Mouse (Mus musculus): ENCODE results near the gene Uimc1. TPM values are rescaled to one million over a fixed set of nuclear protein-coding genes. Genes with fewer than 3 reads are reported as not detected.

Gene Uimc1
- polyA plus RNA-seq, 1 experiment from 2014 or later, result 24.9 TPM

GRCm38 (mm10) chr13:55019181-55019580, 80.9 kb downstream of the Uimc1 start:
- Histone ChIP-seq H3K9me3 (ENCODE audit: low read length) (no peaks in the 10 kb centered on the region), H3K27ac (ENCODE audit: low read length) (no peak overlapping the region), H3K36me3 (ENCODE audit: insufficient read depth, low read length) (no peaks in the 10 kb centered on the region), H3K4me1 (ENCODE audit: insufficient read depth, low read length) (no peaks in the 10 kb centered on the region), H3K27me3 (ENCODE audit: insufficient read depth, low read length) (no peaks in the 10 kb centered on the region), H3K9ac (replicated peaks; ENCODE audit: low read length) (no peak overlapping the region), H3K4me2 (replicated peaks; ENCODE audit: low read depth, low read length) (no peak overlapping the region), H3K4me3 (ENCODE audit: low read length) (no peak overlapping the region)
- no peak for ATAC-seq (ENCODE audit: low FRiP score, low TSS enrichment)
- 40% methylated on average over 3 of the region's 3 CpGs for WGBS

GRCm38 (mm10) chr13:55018700-55019099, 81.4 kb downstream of the Uimc1 start:
- no peak for ATAC-seq (ENCODE audit: low FRiP score, low TSS enrichment)
- no peaks in the 10 kb centered on the region for H3K27me3 ChIP-seq (ENCODE audit: insufficient read depth, low read length)
- 85% methylated on average over 9 of the region's 9 CpGs for WGBS
- H3K4me2 ChIP-seq (replicated peaks; ENCODE audit: low read depth, low read length), result no peak overlapping the region
- no peak overlapping the region for H3K9ac ChIP-seq (replicated peaks; ENCODE audit: low read length)
- 0 out of 2 replicates have a peak, but pooled peaks cover 2% of the 10 kb centered on the region for H3K4me1 ChIP-seq (ENCODE audit: insufficient read depth, low read length)
- H3K9me3 ChIP-seq (ENCODE audit: low read length), result no peaks in the 10 kb centered on the region
- no peak overlapping the region for H3K27ac ChIP-seq (ENCODE audit: low read length)
- H3K36me3 ChIP-seq (ENCODE audit: insufficient read depth, low read length), result no peaks in the 10 kb centered on the region
- H3K4me3 ChIP-seq (ENCODE audit: low read length), result no peak overlapping the region

- H3K4me3 ChIP-seq (ENCODE audit: low read length), result no peak overlapping the region
- no peaks in the 10 kb centered on the region for H3K9me3 ChIP-seq (ENCODE audit: low read length)
- H3K36me3 ChIP-seq (ENCODE audit: insufficient read depth, low read length), result no peaks in the 10 kb centered on the region
- H3K4me2 ChIP-seq (replicated peaks; ENCODE audit: low read depth, low read length), result no peak overlapping the region
- no peak overlapping the region for H3K27ac ChIP-seq (ENCODE audit: low read length)
- WGBS, result 78% methylated on average over 8 of the region's 8 CpGs
- no peaks in the 10 kb centered on the region for H3K27me3 ChIP-seq (ENCODE audit: insufficient read depth, low read length)
- H3K4me1 ChIP-seq (ENCODE audit: insufficient read depth, low read length), result 0 out of 2 replicates have a peak, but pooled peaks cover 2% of the 10 kb centered on the region
- no peak overlapping the region for H3K9ac ChIP-seq (replicated peaks; ENCODE audit: low read length)
- no peak for ATAC-seq (ENCODE audit: low FRiP score, low TSS enrichment)
Observed at GRCm38 (mm10) chr13:55017898-55018599, 82.1 kb downstream of the Uimc1 start.

GRCm38 (mm10) chr13:55017154-55017897, 82.8 kb downstream of the Uimc1 start:
- H3K4me3 ChIP-seq (ENCODE audit: low read length), result no peak overlapping the region
- no peak overlapping the region for H3K4me2 ChIP-seq (replicated peaks; ENCODE audit: low read depth, low read length)
- 76% methylated on average over 12 of the region's 12 CpGs for WGBS
- H3K4me1 ChIP-seq (ENCODE audit: insufficient read depth, low read length), result 0 out of 2 replicates have a peak, but pooled peaks cover 2% of the 10 kb centered on the region
- H3K9me3 ChIP-seq (ENCODE audit: low read length), result no peaks in the 10 kb centered on the region
- no peak overlapping the region for H3K9ac ChIP-seq (replicated peaks; ENCODE audit: low read length)
- no peaks in the 10 kb centered on the region for H3K27me3 ChIP-seq (ENCODE audit: insufficient read depth, low read length)
- H3K36me3 ChIP-seq (ENCODE audit: insufficient read depth, low read length), result no peaks in the 10 kb centered on the region
- H3K27ac ChIP-seq (ENCODE audit: low read length), result no peak overlapping the region
- ATAC-seq (ENCODE audit: low FRiP score, low TSS enrichment), result no peak

- no peaks in the 10 kb centered on the region for H3K27me3 ChIP-seq (ENCODE audit: insufficient read depth, low read length)
- H3K9me3 ChIP-seq (ENCODE audit: low read length), result no peaks in the 10 kb centered on the region
- H3K4me2 ChIP-seq (replicated peaks; ENCODE audit: low read depth, low read length), result no peak overlapping the region
- H3K4me3 ChIP-seq (ENCODE audit: low read length), result no peak overlapping the region
- 49% methylated on average over 9 of the region's 9 CpGs for WGBS
- no peak for ATAC-seq (ENCODE audit: low FRiP score, low TSS enrichment)
- no peak overlapping the region for H3K9ac ChIP-seq (replicated peaks; ENCODE audit: low read length)
- H3K4me1 ChIP-seq (ENCODE audit: insufficient read depth, low read length), result 0 out of 2 replicates have a peak, but pooled peaks cover 2% of the 10 kb centered on the region
- no peak overlapping the region for H3K27ac ChIP-seq (ENCODE audit: low read length)
- no peaks in the 10 kb centered on the region for H3K36me3 ChIP-seq (ENCODE audit: insufficient read depth, low read length)
Observed at GRCm38 (mm10) chr13:55014451-55014850, 85.6 kb downstream of the Uimc1 start.

GRCm38 (mm10) chr13:55013702-55014344, 86.3 kb downstream of the Uimc1 start:
- H3K9ac ChIP-seq (replicated peaks; ENCODE audit: low read length), result no peak overlapping the region
- 16% methylated on average over 9 of the region's 9 CpGs for WGBS
- H3K4me2 ChIP-seq (replicated peaks; ENCODE audit: low read depth, low read length), result no peak overlapping the region
- H3K9me3 ChIP-seq (ENCODE audit: low read length), result no peaks in the 10 kb centered on the region
- H3K4me3 ChIP-seq (ENCODE audit: low read length), result no peak overlapping the region
- 0 out of 2 replicates have a peak, but pooled peaks cover 2% of the 10 kb centered on the region for H3K4me1 ChIP-seq (ENCODE audit: insufficient read depth, low read length)
- no peaks in the 10 kb centered on the region for H3K27me3 ChIP-seq (ENCODE audit: insufficient read depth, low read length)
- no peaks in the 10 kb centered on the region for H3K36me3 ChIP-seq (ENCODE audit: insufficient read depth, low read length)
- ATAC-seq (ENCODE audit: low FRiP score, low TSS enrichment), result no peak
- H3K27ac ChIP-seq (ENCODE audit: low read length), result no peak overlapping the region

- H3K4me2 ChIP-seq (replicated peaks; ENCODE audit: low read depth, low read length), result no peak overlapping the region
- no peaks in the 10 kb centered on the region for H3K27me3 ChIP-seq (ENCODE audit: insufficient read depth, low read length)
Observed at GRCm38 (mm10) chr13:55011981-55012478, 88.1 kb downstream of the Uimc1 start.

GRCm38 (mm10) chr13:55011103-55011502, 89.0 kb downstream of the Uimc1 start:
- 0 out of 2 replicates have a peak, but pooled peaks cover 3% of the 10 kb centered on the region for H3K4me1 ChIP-seq (ENCODE audit: insufficient read depth, low read length)
- H3K36me3 ChIP-seq (ENCODE audit: insufficient read depth, low read length), result no peaks in the 10 kb centered on the region
- ATAC-seq (ENCODE audit: low FRiP score, low TSS enrichment), result no peak
- WGBS, result 89% methylated on average over 15 of the region's 15 CpGs
- H3K4me3 ChIP-seq (ENCODE audit: low read length), result no peak overlapping the region
- H3K27me3 ChIP-seq (ENCODE audit: insufficient read depth, low read length), result no peaks in the 10 kb centered on the region
- no peaks in the 10 kb centered on the region for H3K9me3 ChIP-seq (ENCODE audit: low read length)
- H3K4me2 ChIP-seq (replicated peaks; ENCODE audit: low read depth, low read length), result no peak overlapping the region
- no peak overlapping the region for H3K27ac ChIP-seq (ENCODE audit: low read length)
- no peak overlapping the region for H3K9ac ChIP-seq (replicated peaks; ENCODE audit: low read length)

More at GRCm38 (mm10) chr13:55011981-55012478, 88.1 kb downstream of the Uimc1 start:
- Histone ChIP-seq H3K4me1 (ENCODE audit: insufficient read depth, low read length) (0 out of 2 replicates have a peak, but pooled peaks cover 2% of the 10 kb centered on the region), H3K9ac (replicated peaks; ENCODE audit: low read length) (no peak overlapping the region), H3K27ac (ENCODE audit: low read length) (no peak overlapping the region), H3K9me3 (ENCODE audit: low read length) (no peaks in the 10 kb centered on the region), H3K4me3 (ENCODE audit: low read length) (no peak overlapping the region), H3K36me3 (ENCODE audit: insufficient read depth, low read length) (no peaks in the 10 kb centered on the region)
- peak; percentile 37; the same call in 1 of the 2 replicates for ATAC-seq (ENCODE audit: low FRiP score, low TSS enrichment)
- WGBS, result 3% methylated on average over 14 of the region's 14 CpGs

- H3K4me1 ChIP-seq (ENCODE audit: insufficient read depth, low read length), result 0 out of 2 replicates have a peak, but pooled peaks cover 8% of the 10 kb centered on the region
- H3K9me3 ChIP-seq (ENCODE audit: low read length), result no peaks in the 10 kb centered on the region
- H3K4me2 ChIP-seq (replicated peaks; ENCODE audit: low read depth, low read length), result no peak overlapping the region
- no peak overlapping the region for H3K4me3 ChIP-seq (ENCODE audit: low read length)
- no peaks in the 10 kb centered on the region for H3K27me3 ChIP-seq (ENCODE audit: insufficient read depth, low read length)
- no peak for ATAC-seq (ENCODE audit: low FRiP score, low TSS enrichment)
- 74% methylated on average over 6 of the region's 6 CpGs for WGBS
- H3K36me3 ChIP-seq (ENCODE audit: insufficient read depth, low read length), result no peaks in the 10 kb centered on the region
- no peak overlapping the region for H3K27ac ChIP-seq (ENCODE audit: low read length)
- no peak overlapping the region for H3K9ac ChIP-seq (replicated peaks; ENCODE audit: low read length)
Observed at GRCm38 (mm10) chr13:55008589-55008988, 91.5 kb downstream of the Uimc1 start.

Data from kidney, embryonic 16.5 days (tissue).